Mouse (Mus musculus) left cerebral cortex, postnatal 25 days (tissue): Measurements from ENCODE around the gene Apbb2. TPM values are rescaled to one million over a fixed set of nuclear protein-coding genes. Genes with fewer than 3 reads are reported as not detected.
A peak's percentile ranks its signal among the peaks of the same experiment; 100 is the strongest.

Experiments
- DNase-seq, 2 experiments: peaks; one replicate each; pipeline ENCODE4 v3.0.0; 2022; ENCODE audit warnings: low spot score in 2 of 2, mixed read lengths in 1 of 2
- intact Hi-C: fragments of 180-260 bp; cut with DNase I; formaldehyde crosslinking; loops from one replicate; pipeline ENCODE4 v1.15.1; 2025
- total RNA-seq, 2 experiments: library from RNA; stranded (reverse); gene quantifications; 2 replicates each; pipeline ENCODE4 v1.2.3; 2021

Gene Apbb2
- total RNA-seq, result 10 to 100 TPM; 60.5 to 66.8 TPM

DNA sequence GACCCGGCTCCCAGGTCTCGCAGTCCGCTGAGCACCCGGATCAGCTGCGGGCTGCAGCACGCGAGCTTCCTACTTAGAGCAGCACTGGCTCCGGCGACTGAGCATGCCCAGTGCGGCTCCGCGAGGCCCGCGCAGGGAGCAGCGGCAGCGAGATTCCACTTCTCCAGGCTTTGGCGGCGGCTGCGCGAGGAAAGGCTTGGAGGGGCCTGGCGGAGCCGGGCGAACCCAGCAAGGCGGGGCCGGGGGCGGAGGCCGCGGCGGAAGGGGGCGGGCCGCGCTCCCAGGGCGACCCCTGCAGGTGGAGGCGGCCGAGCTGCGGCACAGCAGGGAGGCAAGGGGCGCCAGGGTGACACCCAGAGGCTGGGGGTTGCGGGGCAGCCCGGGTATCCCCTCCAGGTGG is at the start of gene Apbb2:
Gene Apbb2, minus strand, starts transcription at position 188 of the 400 bp plus-strand sequence.
- intact Hi-C loops, result loop anchor here (1.0 to 5.0 kb wide), 3 partner anchors 96 to 230 kb away; no protein-coding TSS in a partner anchor
- DNase-seq, result peak; percentile 94 to 96

DNA sequence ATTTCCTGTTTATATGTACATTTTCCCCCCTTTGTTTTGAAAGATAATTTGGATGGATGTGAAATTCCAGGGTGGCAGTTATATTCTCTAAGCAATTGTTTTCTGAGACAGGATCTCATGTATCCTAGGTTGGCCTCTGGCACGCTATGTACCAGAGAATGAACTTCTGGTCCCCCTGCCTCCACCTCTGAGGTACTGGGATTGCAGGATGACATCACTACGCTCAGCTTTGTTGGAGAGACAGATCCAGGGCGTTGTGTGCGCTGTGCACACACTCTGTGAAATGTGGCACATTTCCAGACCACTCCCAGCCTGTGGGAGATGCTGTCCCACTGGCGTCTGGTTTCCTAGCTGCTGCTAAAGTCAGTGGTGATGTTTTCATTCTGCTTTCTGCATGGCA is 35.6 kb upstream of the Apbb2 start:
- intact Hi-C loops, result no loop called here
- DNase-seq, result peak; percentile 10 to 13

DNA sequence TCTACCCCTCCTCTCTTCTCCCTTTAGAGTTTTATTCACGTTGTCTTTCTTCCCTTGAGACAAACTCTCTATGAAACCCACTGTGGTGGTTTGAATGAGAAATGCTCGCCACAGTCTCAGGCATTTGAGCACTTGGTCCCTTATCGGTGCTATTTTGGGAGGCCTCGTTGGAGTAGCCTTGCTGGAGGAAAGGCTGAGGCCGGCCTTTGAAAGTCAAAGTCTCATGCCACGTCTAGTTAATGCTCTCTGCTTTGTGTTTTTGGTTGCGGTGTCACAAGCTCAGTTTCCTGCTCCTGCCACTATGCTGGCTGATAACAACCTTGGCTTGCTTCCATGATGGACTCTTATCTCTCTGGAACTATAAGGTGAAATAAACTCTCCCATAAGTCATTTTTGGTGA is 28.9 kb upstream of the Apbb2 start:
- intact Hi-C loops, result no loop called here
- DNase-seq, result no peak

DNA sequence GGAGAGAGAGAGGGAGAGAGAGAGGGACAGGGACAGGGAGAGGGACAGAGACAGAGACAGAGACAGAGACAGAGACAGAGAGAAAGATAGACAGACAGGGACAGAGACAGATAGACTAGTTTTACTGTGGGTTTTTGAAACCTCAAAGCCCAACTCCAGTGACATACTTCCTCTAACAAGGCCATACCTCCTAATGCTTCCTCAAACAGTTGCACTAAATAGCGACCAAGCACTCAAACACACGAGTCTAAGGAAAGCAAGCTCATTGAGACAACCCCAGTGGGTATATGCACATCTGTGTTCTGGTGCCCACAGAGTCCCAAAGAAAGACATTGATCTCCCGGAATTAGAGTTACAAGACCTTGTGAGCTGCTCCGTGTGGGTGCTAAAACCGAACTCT is 24.7 kb upstream of the Apbb2 start:
- intact Hi-C loops, result no loop called here
- DNase-seq, result no peak

DNA sequence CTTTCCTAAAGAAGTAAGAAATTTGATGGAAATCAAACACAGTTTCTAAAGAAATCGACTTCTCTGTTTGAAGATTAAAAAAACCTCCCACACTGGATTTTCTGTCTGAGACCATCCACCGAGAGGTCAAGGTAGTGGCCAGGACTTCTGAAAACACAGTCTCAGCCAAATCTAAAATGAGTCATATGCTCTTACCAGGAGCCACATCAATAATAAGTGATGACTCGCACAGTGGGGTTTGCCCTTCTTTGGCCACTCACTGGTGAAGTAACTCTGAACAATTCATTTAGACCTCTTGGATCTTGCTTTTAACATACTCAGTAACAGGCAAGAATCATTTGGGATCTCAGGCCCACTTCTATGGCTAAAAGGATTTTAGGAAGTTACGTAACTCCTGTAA is 23.6 kb upstream of the Apbb2 start:
- DNase-seq, result no peak
- intact Hi-C loops, result no loop called here

DNA sequence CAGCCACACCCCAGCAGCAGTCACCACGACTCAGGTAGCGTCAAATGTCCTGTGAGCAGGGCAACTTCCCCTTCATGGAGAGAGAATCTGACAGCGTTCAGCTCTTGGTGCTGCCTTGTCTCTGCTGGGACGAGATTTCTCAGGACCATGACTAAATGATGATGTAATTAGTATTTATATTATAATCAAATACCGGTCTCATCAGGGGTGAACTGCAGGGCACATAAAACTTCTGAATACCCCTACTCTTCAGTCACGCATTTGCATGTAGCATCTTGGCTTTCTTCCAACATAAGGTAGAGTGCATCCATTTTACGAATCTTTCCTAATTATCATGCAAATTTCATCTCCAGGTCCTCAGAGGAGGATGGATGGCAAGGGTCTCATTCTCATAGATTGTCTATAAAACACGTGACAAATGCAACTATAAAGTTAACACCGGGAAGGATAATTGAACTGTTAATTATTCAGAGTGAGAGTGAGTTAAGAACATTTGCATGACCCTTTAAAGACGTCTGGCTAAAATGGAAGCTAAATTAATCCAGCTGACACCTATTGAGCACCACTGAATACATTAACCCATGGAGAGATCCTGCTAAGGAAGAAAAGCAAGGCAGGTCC is 17.0 kb upstream of the Apbb2 start:
- intact Hi-C loops, result no loop called here
- DNase-seq, result no peak

DNA sequence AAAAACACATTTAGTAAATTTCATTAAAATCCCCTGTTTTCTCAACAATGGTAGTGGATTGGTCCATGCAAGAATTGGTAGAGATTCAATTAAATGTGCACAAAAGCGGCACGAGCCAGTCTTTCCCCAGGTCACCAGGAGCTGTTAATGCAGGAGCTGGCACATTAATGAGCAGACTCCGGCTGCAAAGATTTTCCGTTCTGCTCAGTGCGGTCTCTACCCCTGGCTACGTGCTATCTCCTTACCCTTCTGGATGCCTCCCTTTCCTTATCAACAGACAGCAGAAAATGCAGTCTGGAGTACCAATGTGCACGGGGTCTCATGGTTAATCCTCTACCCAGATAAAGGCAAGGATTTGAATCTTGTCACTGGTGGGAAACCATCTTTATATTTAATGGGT is 9.2 kb upstream of the Apbb2 start:
- intact Hi-C loops, result loop anchor here (5.0 kb wide), 1 partner anchor 34 kb away; no protein-coding TSS in a partner anchor
- no peak for DNase-seq

DNA sequence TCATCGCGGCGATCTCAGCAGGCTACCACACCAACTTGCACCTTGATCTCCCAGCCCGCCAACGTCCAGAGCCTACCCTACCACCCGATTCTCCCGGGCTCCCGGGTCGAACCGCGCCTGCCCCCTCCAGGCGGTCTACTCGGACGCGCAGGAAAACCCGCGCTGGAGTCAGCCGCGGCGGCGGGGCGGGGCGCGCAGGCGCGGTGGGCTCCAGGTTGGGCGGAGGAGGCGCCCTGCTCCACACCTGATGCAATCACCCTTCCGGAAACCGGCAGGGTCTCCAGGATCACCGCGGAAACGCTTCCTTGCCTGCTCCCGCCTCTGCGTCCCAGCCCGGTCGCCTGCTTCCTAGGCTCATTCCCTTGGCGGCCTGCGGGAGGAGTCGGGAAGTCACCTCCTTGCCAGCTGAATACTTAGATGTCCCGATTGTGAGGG is 1.6 kb upstream of the Apbb2 start:
- intact Hi-C loops, result loop anchor here (1.0 kb wide), 1 partner anchor 56 kb away; the partner anchor contains the start of gene Uchl1
- DNase-seq, result peak; percentile 84 to 87

DNA sequence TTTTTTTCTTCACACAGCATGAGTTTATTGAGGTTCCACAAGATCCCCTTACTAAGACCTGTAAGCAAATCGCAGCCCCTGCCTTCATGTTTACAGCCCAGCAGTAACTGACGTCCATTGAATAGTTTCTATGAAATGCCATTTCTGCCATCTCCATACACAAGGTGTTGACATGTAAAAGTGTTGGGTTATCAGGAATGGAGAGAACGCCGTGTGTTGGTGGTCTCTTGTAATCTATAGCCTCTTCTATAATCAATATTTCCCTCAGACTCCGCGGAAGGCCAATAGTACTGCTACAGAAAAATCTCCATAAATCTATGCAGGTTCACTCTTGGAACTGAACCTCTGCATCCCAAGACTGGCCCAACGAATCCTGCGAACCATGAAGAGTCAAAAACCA is 1.1 kb upstream of the Apbb2 start:
- intact Hi-C loops, result loop anchor here (1.0 to 5.0 kb wide), 3 partner anchors 57 to 231 kb away; partner anchors contain the start of gene Uchl1
- no peak for DNase-seq

DNA sequence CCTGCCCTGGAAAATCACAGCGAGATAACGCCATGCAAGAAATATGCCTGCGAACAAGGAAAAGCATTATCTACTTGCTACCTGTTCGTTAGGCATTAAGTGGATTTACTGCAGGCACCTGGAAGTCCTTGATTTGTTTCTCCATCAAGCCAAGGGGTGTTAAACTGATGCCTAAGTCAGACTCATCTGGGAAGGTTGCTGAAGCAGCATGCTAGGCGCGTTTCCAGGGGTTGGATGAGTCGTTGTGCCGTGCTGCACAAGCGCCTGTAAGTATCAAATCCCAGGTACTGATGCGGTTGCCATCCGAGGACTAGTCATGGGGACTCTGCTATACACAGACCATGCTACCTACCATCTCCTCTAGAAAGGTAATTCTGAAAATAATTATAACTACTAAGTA is 611 bp upstream of the Apbb2 start:
- no peak for DNase-seq
- intact Hi-C loops, result loop anchor here (2.0 to 5.0 kb wide), 2 partner anchors 97 to 230 kb away; no protein-coding TSS in a partner anchor

DNA sequence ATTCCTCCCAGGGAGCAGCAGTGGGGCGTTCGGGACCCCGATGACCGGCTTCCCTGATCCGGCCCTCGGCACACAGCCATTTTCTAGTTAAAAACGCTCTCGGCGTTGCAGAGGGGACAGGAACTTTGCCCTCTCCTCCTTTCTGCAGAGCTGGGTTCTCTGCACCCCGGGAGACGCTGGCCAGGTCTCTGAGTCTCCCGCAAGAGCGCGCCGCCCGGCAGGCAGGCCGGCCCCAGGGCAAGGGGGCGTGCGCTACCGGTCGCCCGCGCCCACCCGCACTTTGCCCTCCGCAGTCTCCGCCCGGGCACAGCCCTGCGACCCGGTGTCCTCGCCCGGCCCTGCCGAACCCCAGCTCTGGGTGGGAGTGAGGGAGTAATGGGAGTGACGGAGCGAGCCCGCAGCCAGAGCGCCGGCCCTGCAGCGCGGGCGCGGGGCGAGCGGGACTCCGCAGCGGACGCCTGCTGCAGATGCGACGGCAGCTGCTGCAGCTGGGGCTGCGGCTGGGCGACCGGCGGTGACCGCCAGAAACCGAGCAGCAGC is 593 bp downstream of the Apbb2 start:
- intact Hi-C loops, result loop anchor here (1.0 to 5.0 kb wide), 3 partner anchors 96 to 229 kb away; no protein-coding TSS in a partner anchor
- DNase-seq, result no peak

DNA sequence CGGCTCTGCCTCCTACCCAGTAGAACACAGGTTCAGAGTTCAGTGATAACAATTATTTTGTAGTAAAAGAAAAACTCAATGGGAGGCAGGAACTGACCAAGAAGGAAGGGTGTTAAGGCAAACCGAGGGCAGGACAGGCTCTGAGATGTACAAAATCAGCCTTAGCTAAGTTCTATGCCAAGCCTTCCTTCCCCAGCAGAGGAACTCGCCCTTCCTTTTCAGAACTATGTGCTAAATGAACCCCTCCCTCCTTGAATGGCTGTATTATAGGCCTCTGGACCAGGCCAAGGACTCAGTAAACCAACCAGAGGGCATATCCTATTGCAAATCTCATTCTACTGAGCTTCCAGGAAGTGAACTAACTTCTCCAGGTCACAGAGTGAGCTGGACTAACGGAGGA is 3.6 kb downstream of the Apbb2 start:
- DNase-seq, result no peak
- intact Hi-C loops, result loop anchor here (5.0 kb wide), 1 partner anchor 93 kb away; no protein-coding TSS in a partner anchor

DNA sequence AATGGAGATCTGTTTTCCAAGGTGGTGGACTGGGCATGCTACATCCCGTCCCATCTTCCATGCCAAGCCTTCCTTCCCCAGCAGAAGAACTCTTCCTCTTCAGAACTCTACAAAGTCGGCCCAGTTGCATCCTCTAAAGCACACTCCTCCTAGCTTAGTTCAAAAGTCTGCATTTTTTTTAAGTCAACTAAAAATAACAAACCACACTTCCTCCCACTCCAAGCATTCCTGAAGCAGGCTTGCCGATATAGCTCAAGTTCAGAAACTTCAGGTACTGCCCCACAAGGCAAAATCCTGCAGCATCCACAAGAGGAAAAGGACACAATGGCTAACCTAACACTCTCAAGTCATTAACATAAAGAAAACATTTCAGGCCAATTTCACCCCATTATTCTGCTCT is 4.9 kb downstream of the Apbb2 start:
- intact Hi-C loops, result no loop called here
- DNase-seq, result peak in 1 of 2 experiments; percentile 60

DNA sequence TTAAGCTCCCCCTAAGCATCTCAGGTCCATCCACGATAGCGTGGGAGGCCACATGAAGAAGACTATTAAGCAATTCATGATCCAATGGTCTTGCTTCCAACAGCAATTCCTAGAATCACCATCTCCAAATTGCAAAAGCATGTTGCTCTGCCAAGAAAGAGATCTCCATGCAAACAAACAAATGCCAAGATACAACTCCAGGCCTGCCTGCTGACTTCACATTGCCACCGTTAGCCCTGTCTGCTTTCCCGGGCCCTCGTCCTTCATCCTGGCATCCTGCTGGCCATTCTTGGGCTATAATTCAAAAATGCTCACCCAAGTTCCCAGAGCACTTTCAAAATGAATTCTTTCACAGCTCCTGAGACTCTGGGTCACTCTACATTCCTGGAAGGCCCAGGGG is 5.6 kb downstream of the Apbb2 start:
- DNase-seq, result no peak
- intact Hi-C loops, result no loop called here

DNA sequence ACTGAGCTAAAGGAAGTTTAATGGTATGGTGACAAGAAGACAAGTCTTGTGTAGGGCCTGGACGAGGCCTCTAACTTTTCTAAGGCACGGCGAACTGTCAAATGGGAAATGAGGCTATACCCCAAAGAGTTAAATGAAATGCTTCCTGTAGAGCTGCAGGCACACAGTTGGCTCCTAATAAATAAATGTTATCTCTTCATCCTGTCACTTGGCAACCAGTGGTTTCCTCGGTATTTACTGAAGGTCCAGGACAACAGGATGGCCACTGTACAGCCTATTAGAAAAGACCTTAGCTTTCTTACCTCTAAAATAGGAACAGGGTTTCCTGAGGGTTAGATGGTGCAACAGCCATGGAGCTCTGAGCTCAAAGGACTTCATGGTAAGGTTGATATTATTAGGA is 6.7 kb downstream of the Apbb2 start:
- intact Hi-C loops, result no loop called here

DNA sequence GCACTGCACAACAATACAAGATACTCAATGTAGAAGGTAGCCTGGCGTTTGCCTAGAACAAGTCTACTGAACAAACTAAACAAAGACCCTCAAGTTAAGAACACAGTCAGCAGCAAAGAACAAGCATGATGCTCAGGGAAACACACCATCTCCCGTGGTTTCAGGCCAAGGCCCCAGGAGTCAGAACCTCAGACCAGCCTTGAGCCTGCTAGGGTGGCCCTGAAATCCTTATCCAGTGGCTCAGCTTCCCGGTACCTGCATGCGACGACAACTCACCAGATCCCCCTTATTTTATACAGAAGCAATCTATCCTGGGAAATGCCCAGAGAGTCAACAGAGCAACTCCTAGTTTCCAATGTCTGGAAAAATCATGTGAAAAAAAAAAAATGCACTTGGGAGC is 7.2 kb downstream of the Apbb2 start:
- no peak for DNase-seq
- intact Hi-C loops, result no loop called here

More for the DNA sequence above, 6.7 kb downstream of the Apbb2 start:
- DNase-seq, result no peak

DNA sequence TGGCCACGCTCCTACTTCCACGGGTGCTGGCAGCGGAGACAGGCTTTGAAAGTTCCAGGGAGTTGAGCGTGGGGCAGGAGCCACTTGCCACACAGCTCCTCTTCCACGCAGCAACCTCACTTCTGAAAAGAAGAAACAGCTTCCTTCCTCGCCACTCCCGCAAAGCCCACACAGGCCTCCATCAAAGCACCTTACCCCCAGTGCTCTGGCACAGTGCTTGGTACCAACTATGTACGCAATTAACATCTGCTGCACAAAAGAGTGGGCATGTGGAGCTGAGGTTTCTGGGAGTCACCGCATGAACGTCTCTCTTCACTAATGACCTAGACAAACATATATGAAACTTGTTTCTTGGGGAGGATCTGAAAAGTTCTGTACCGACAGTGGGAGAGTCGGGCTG is 8.3 kb downstream of the Apbb2 start:
- intact Hi-C loops, result no loop called here
- peak in 1 of 2 experiments; percentile 53 for DNase-seq

DNA sequence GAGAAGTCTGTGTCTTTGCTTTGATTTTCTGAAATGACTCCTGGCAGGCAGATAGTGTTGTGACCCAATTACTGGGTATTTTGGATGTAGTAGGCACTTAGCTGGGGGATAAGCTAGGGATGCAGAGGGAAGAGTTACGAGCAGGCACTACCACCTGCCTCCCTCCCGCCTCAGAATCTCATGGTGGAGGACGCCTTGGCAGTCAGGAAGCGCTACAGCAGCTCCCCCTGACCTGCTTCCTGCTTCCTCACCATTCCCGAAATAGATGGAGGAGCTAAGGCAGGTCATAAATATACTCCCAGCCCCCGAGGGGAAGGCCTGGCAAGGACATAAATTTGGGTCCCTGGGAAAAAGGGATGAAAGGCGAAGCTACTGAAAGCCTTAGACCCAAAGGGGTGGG is 9.3 kb downstream of the Apbb2 start:
- intact Hi-C loops, result no loop called here
- DNase-seq, result peak in 1 of 2 experiments; percentile 76

DNA sequence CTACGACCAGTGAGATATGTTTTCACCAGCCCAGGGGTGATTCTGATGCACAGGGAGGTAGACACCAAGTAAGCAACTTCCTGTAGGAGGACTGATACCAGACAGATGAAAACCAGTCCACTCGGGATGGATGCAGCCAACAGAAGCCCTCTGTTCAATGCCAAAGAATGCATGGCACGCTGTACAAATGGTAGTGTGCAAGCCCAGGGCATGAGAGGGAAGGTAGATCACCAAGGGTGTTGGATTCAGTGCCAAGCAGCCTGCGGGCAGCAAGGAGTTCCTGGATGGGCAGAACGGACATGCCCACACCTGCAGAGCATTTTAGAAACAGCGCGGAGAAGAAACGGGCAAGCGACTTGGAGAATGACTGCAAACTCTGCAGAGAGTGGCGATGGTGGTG is 10.8 kb downstream of the Apbb2 start:
- no peak for DNase-seq

DNA sequence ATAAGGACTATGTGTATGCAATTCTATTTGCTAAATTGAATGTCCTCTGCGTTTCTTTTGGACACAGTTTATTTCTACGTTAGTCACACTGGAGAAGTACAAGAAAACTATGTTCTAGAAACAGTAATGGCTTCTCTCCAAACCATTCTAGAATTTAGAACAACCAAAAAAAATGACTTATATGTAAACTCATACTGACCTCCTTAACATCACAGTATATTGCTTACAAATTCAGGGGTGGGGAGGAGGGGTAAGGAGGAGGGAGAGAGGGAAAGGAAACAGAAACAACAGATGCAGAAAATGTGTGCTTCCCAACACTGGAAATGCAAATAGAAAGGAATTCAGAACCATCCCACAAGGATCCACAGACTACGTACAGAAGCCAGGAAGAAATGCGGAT is 11.4 kb downstream of the Apbb2 start:
- intact Hi-C loops, result no loop called here
- peak in 1 of 2 experiments; percentile 31 for DNase-seq

More for the DNA sequence above, 10.8 kb downstream of the Apbb2 start:
- intact Hi-C loops, result no loop called here

DNA sequence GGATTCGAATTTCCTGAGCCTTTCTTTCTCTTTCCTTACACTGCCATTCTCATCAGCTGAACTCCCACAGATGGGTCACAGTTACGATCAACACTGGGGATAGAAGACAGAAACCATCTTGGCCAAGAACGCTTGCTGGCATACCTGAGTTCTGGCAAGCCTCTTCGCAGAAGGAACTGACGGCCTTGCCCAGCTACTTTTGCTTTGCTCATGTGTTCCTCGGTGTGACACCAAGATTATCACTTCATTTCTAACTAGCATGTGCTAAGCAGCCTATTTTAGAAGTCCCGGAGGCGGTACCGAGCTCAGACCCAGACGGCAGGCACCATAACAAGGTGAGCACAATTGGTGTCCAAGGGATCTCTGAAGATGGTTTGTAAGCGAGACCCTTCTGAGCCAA is 12.9 kb downstream of the Apbb2 start:
- peak in 1 of 2 experiments; percentile 56 for DNase-seq
- intact Hi-C loops, result no loop called here
